In genomic region chr2:38521618-38522017, GRCm38 (mm10) we compare ENCODE assay signal across 19 mouse cellular contexts. TPM values are rescaled to one million over a fixed set of nuclear protein-coding genes. Genes with fewer than 3 reads are reported as not detected.
DNase-seq lines count a peak whose midpoint lies in the region; ATAC-seq and TF ChIP-seq lines count a peak whose summit lies in the region.
"Had no signal": no experiment of that assay in that cellular context is flagged by ENCODE, and none has a peak within 500 bp of the region (broad histone marks: within the 10 kb centered on the region; RNA-seq: fewer than 3 reads in every experiment).

No protein-coding gene starts in this region.

- no peak for DNase-seq in heart, embryonic 10.5 days (ENCODE audit: low spot score)
- DNase-seq in liver, postnatal 0 days: no peak
- no peak for DNase-seq in midbrain, postnatal 0 days (ENCODE audit: low spot score)
- DNase-seq in c-Kit-positive CD71-positive TER-119-positive erythroid progenitor cells, embryonic 14.5 days (ENCODE audit: low spot score): no peak
- DNase-seq: B cell, adult 2 months; cerebellum, adult 2 months; cerebellum, postnatal 36 days; gastrocnemius, postnatal 36 days; heart, postnatal 36 days; kidney, adult 9 months; liver; lung, adult 18-20 months; thymus, postnatal 4 days had no signal

- H3K4me2 ChIP-seq in heart, embryonic 13.5 days: no peak overlapping the region
- H3K4me2 ChIP-seq in liver, postnatal 0 days (ENCODE audit: low read depth, low read length): no peak overlapping the region
- no peak overlapping the region for H3K4me2 ChIP-seq in liver, embryonic 12.5 days
- no peak overlapping the region for H3K4me2 ChIP-seq in midbrain, embryonic 16.5 days (ENCODE audit: low read length)
- no peak overlapping the region for H3K4me2 ChIP-seq in midbrain, postnatal 0 days (ENCODE audit: low read depth, low read length, poor library complexity, severe bottlenecking)
- H3K4me2 ChIP-seq in neural tube, embryonic 15.5 days: no peak overlapping the region; the same call in 1 of the 2 replicates
- H3K4me2 ChIP-seq: forebrain, embryonic 15.5 days had no signal

- H3K4me3 ChIP-seq in heart, embryonic 13.5 days: no peak overlapping the region
- no peak overlapping the region for H3K4me3 ChIP-seq in heart, embryonic 10.5 days
- no peak overlapping the region for H3K4me3 ChIP-seq in liver, postnatal 0 days (ENCODE audit: low read depth, low read length)
- no peak overlapping the region for H3K4me3 ChIP-seq in liver, embryonic 12.5 days
- no peak overlapping the region for H3K4me3 ChIP-seq in midbrain, embryonic 16.5 days (ENCODE audit: low read depth, low read length)
- no peak overlapping the region for H3K4me3 ChIP-seq in midbrain, postnatal 0 days (ENCODE audit: low read depth, low read length)
- no peak overlapping the region for H3K4me3 ChIP-seq in neural tube, embryonic 15.5 days (replicated peaks)
- H3K4me3 ChIP-seq: forebrain, embryonic 15.5 days had no signal

- no peaks in the 10 kb centered on the region for H3K27me3 ChIP-seq in heart, embryonic 13.5 days (replicated peaks)
- no peaks in the 10 kb centered on the region for H3K27me3 ChIP-seq in heart, embryonic 10.5 days (ENCODE audit: insufficient read depth, poor library complexity, severe bottlenecking)
- no peaks in the 10 kb centered on the region for H3K27me3 ChIP-seq in liver, postnatal 0 days (ENCODE audit: insufficient read depth, low read length)
- H3K27me3 ChIP-seq in liver, embryonic 12.5 days (replicated peaks): no peaks in the 10 kb centered on the region; the same call in 1 of the 2 replicates
- no peaks in the 10 kb centered on the region for H3K27me3 ChIP-seq in midbrain, embryonic 16.5 days (ENCODE audit: control insufficient read depth, insufficient read depth, low read depth, low read length)
- no peaks in the 10 kb centered on the region for H3K27me3 ChIP-seq in midbrain, postnatal 0 days (ENCODE audit: insufficient read depth, low read length)
- no peaks in the 10 kb centered on the region for H3K27me3 ChIP-seq in neural tube, embryonic 15.5 days (replicated peaks)
- H3K27me3 ChIP-seq: forebrain, embryonic 15.5 days had no signal

- H3K36me3 ChIP-seq in heart, embryonic 13.5 days: peaks cover 13% of the 10 kb centered on the region; the same call in 1 of the 2 replicates
- peaks cover 19% of the 10 kb centered on the region; the same call in 1 of the 2 replicates for H3K36me3 ChIP-seq in heart, embryonic 10.5 days
- no peaks in the 10 kb centered on the region for H3K36me3 ChIP-seq in liver, postnatal 0 days (replicated peaks; ENCODE audit: insufficient read depth, low read length)
- 0 out of 2 replicates have a peak, but pooled peaks cover 2% of the 10 kb centered on the region for H3K36me3 ChIP-seq in liver, embryonic 12.5 days
- H3K36me3 ChIP-seq in midbrain, embryonic 16.5 days (ENCODE audit: control insufficient read depth, insufficient read depth, low read length): no peaks in the 10 kb centered on the region
- H3K36me3 ChIP-seq in midbrain, postnatal 0 days (ENCODE audit: insufficient read depth, low read length): no peaks in the 10 kb centered on the region
- H3K36me3 ChIP-seq in neural tube, embryonic 15.5 days: no peaks in the 10 kb centered on the region
- H3K36me3 ChIP-seq: forebrain, embryonic 15.5 days had no signal

- no peak for TF ChIP-seq CTCF in liver, postnatal 0 days (IDR thresholded peaks at IDR 0.05; ENCODE audit: low read depth)
- TF ChIP-seq CTCF in midbrain, postnatal 0 days (IDR thresholded peaks at IDR 0.05): no peak

- H3K9ac ChIP-seq in heart, embryonic 13.5 days: 0 out of 2 replicates have a peak overlapping the region, but pooled peaks have one; percentile 14
- H3K9ac ChIP-seq in liver, postnatal 0 days (replicated peaks): no peak overlapping the region
- H3K9ac ChIP-seq in liver, embryonic 12.5 days: no peak overlapping the region
- no peak overlapping the region for H3K9ac ChIP-seq in midbrain, embryonic 16.5 days (ENCODE audit: low read depth, low read length)
- H3K9ac ChIP-seq in midbrain, postnatal 0 days (replicated peaks; ENCODE audit: low read length, poor library complexity, severe bottlenecking): no peak overlapping the region
- H3K9ac ChIP-seq in neural tube, embryonic 15.5 days (replicated peaks): no peak overlapping the region
- H3K9ac ChIP-seq: forebrain, embryonic 15.5 days had no signal

- WGBS in heart, embryonic 13.5 days: 82% methylated on average over 12 of the region's 12 CpGs
- 88% methylated on average over 12 of the region's 12 CpGs for WGBS in heart, embryonic 10.5 days
- WGBS in liver, postnatal 0 days (ENCODE audit: insufficient replicate concordance): 87% methylated on average over 12 of the region's 12 CpGs
- WGBS in liver, embryonic 12.5 days (ENCODE audit: insufficient replicate concordance): 84% methylated on average over 12 of the region's 12 CpGs
- 80% methylated on average over 12 of the region's 12 CpGs for WGBS in midbrain, embryonic 16.5 days
- WGBS in midbrain, postnatal 0 days: 70% methylated on average over 12 of the region's 12 CpGs
- WGBS in neural tube, embryonic 15.5 days: 71% methylated on average over 12 of the region's 12 CpGs

- H3K27ac ChIP-seq in heart, embryonic 13.5 days (replicated peaks): peak overlapping the region; percentile 51
- H3K27ac ChIP-seq in heart, embryonic 10.5 days: no peak overlapping the region
- H3K27ac ChIP-seq in liver, postnatal 0 days (ENCODE audit: low read depth): 0 out of 2 replicates have a peak overlapping the region, but pooled peaks have one; percentile 35
- H3K27ac ChIP-seq in liver, embryonic 12.5 days: no peak overlapping the region
- H3K27ac ChIP-seq in midbrain, embryonic 16.5 days (ENCODE audit: low read length): no peak overlapping the region
- no peak overlapping the region for H3K27ac ChIP-seq in midbrain, postnatal 0 days (ENCODE audit: low read depth, low read length)
- no peak overlapping the region for H3K27ac ChIP-seq in neural tube, embryonic 15.5 days (replicated peaks)
- H3K27ac ChIP-seq: forebrain, embryonic 15.5 days had no signal

- TF ChIP-seq EP300 in liver, postnatal 0 days (IDR thresholded peaks at IDR 0.05; ENCODE audit: low read depth): no peak

- peaks cover 65% of the 10 kb centered on the region for H3K4me1 ChIP-seq in heart, embryonic 13.5 days
- H3K4me1 ChIP-seq in heart, embryonic 10.5 days: peaks cover 60% of the 10 kb centered on the region
- H3K4me1 ChIP-seq in liver, postnatal 0 days (ENCODE audit: insufficient read depth): peaks cover 38% of the 10 kb centered on the region
- H3K4me1 ChIP-seq in liver, embryonic 12.5 days: peaks cover 32% of the 10 kb centered on the region
- 0 out of 2 replicates have a peak, but pooled peaks cover 2% of the 10 kb centered on the region for H3K4me1 ChIP-seq in midbrain, embryonic 16.5 days (ENCODE audit: control insufficient read depth, insufficient read depth, low read length)
- H3K4me1 ChIP-seq in midbrain, postnatal 0 days (ENCODE audit: insufficient read depth, low read length): no peaks in the 10 kb centered on the region
- peaks cover 29% of the 10 kb centered on the region for H3K4me1 ChIP-seq in neural tube, embryonic 15.5 days

- H3K9me3 ChIP-seq in heart, embryonic 13.5 days: no peaks in the 10 kb centered on the region
- no peaks in the 10 kb centered on the region for H3K9me3 ChIP-seq in heart, embryonic 10.5 days
- no peaks in the 10 kb centered on the region for H3K9me3 ChIP-seq in liver, postnatal 0 days (ENCODE audit: low read length)
- no peaks in the 10 kb centered on the region for H3K9me3 ChIP-seq in liver, embryonic 12.5 days (replicated peaks)
- H3K9me3 ChIP-seq in midbrain, embryonic 16.5 days (replicated peaks; ENCODE audit: control insufficient read depth, low read length, poor library complexity, severe bottlenecking): no peaks in the 10 kb centered on the region
- H3K9me3 ChIP-seq in midbrain, postnatal 0 days (ENCODE audit: low read length): no peaks in the 10 kb centered on the region
- no peaks in the 10 kb centered on the region for H3K9me3 ChIP-seq in neural tube, embryonic 15.5 days (replicated peaks)
- H3K9me3 ChIP-seq: forebrain, embryonic 15.5 days had no signal

- ATAC-seq in heart, embryonic 13.5 days (ENCODE audit: extremely low read depth, insufficient number of reproducible peaks, low FRiP score, low TSS enrichment): no peak
- ATAC-seq in liver, postnatal 0 days: no peak
- no peak for ATAC-seq in liver, embryonic 12.5 days
- 0 out of 2 replicates have a peak, but pooled peaks have one; percentile 15 for ATAC-seq in midbrain, embryonic 16.5 days
- no peak for ATAC-seq in midbrain, postnatal 0 days (ENCODE audit: low FRiP score)
- ATAC-seq in neural tube, embryonic 15.5 days (ENCODE audit: low FRiP score): 0 out of 2 replicates have a peak, but pooled peaks have one; percentile 33
- ATAC-seq: inflammation-experienced regulatory T-cells, adult 6 months had no signal

RNA-seq across cellular contexts. Expression of gene Nek6, which starts 10.2 kb away (rescaled TPM):
- 67.8 and 74.5 TPM in 2 replicates for polyA plus RNA-seq in heart, embryonic 13.5 days (2015; fragmentation: Nextera tagmentation; extraction: Ambion mirVana)
- 74.7 and 90.1 TPM in 2 replicates for polyA plus RNA-seq in heart, embryonic 10.5 days (2016; fragmentation: Nextera tagmentation; extraction: Ambion mirVana)
- 30.6 and 39.7 TPM in 2 replicates for polyA plus RNA-seq in liver, postnatal 0 days (2015; fragmentation: Nextera tagmentation; extraction: Ambion mirVana)
- 42.7 and 45.7 TPM in 2 replicates for polyA plus RNA-seq in liver, embryonic 12.5 days (2016; fragmentation: Nextera tagmentation; extraction: Ambion mirVana)
- 52.3 and 56.8 TPM in 2 replicates for polyA plus RNA-seq in midbrain, embryonic 16.5 days (2015; fragmentation: Nextera tagmentation; extraction: Ambion mirVana)
- total RNA-seq in midbrain, postnatal 0 days (2014; rRNA removed): 21.8 and 22.8 TPM in 2 replicates
- polyA plus RNA-seq in midbrain, postnatal 0 days (2015; fragmentation: Nextera tagmentation; extraction: Ambion mirVana): 56.0 and 62.8 TPM in 2 replicates
- polyA plus RNA-seq in neural tube, embryonic 15.5 days (2015; fragmentation: Nextera tagmentation; extraction: Ambion mirVana): 51.0 and 57.5 TPM in 2 replicates

Comparison
In these comparisons a context has a peak if more than half of its experiments do, and no peak if none do; other contexts are left out.
1. ATAC-seq: peak in midbrain, embryonic 16.5 days (single experiment) and neural tube, embryonic 15.5 days (single experiment); none in heart, embryonic 13.5 days (single experiment), liver, postnatal 0 days (single experiment), liver, embryonic 12.5 days (single experiment) and midbrain, postnatal 0 days (single experiment).
2. H3K27ac ChIP-seq: peak in heart, embryonic 13.5 days (single experiment) and liver, postnatal 0 days (single experiment); none in heart, embryonic 10.5 days (single experiment), liver, embryonic 12.5 days (single experiment), midbrain, embryonic 16.5 days (single experiment), midbrain, postnatal 0 days (single experiment) and neural tube, embryonic 15.5 days (single experiment).